Mouse (Mus musculus) cerebellum, postnatal 25 days (tissue): ENCODE results near the gene Klkb1.
"Not testable (repeated sequence)": the region's sequence is repeated elsewhere in the genome, so short reads cannot be mapped to it uniquely, and the experiment has no call there.

Experiments
- DNase-seq, 2 experiments: peaks; one replicate each; pipeline ENCODE4 v3.0.0; 2021; ENCODE audit warnings: mixed read lengths in 2 of 2

Klkb1 gene

GRCm38 (mm10) chr8:45294687-45295086 lies at the start of gene Klkb1:
TSS of gene Klkb1 (minus strand) at chr8:45294859.
- no peak for DNase-seq

- DNase-seq = no peak
Observed at GRCm38 (mm10) chr8:45344298-45344697, 49.6 kb upstream of the Klkb1 start.

GRCm38 (mm10) chr8:45341630-45342628 lies 47.3 kb upstream of the Klkb1 start:
- no peak for DNase-seq

- peak in 1 of 2 experiments; percentile 7 for DNase-seq
Observed at GRCm38 (mm10) chr8:45333493-45333892, 38.8 kb upstream of the Klkb1 start.

GRCm38 (mm10) chr8:45332685-45333409 lies 38.2 kb upstream of the Klkb1 start, which contains the start of gene Cyp4v3:
TSS of gene Cyp4v3 (minus strand) at chr8:45333216.
- DNase-seq = peak; percentile 30 to 49

GRCm38 (mm10) chr8:45330856-45331255 lies 36.2 kb upstream of the Klkb1 start:
- DNase-seq = no peak

- no peak for DNase-seq
Observed at GRCm38 (mm10) chr8:45329206-45329980, 34.7 kb upstream of the Klkb1 start.

- DNase-seq = not testable (repeated sequence)
Observed at GRCm38 (mm10) chr8:45327076-45327475, 32.4 kb upstream of the Klkb1 start.

GRCm38 (mm10) chr8:45324151-45324550 lies 29.5 kb upstream of the Klkb1 start:
- no peak for DNase-seq

GRCm38 (mm10) chr8:45321365-45321764 lies 26.7 kb upstream of the Klkb1 start:
- no peak for DNase-seq

GRCm38 (mm10) chr8:45320930-45321329 lies 26.3 kb upstream of the Klkb1 start:
- DNase-seq = no peak

- no peak for DNase-seq
Observed at GRCm38 (mm10) chr8:45310967-45311366, 16.3 kb upstream of the Klkb1 start.

GRCm38 (mm10) chr8:45308366-45308765 lies 13.7 kb upstream of the Klkb1 start, which contains the start of gene Gm45753:
TSS of gene Gm45753 (minus strand) at chr8:45308466.
- no peak for DNase-seq

- no peak for DNase-seq
Observed at GRCm38 (mm10) chr8:45305479-45305878, 10.8 kb upstream of the Klkb1 start.

- no peak for DNase-seq
Observed at GRCm38 (mm10) chr8:45304354-45304753, 9.7 kb upstream of the Klkb1 start.

GRCm38 (mm10) chr8:45302390-45302789 lies 7.7 kb upstream of the Klkb1 start:
- no peak for DNase-seq

- no peak for DNase-seq
Observed at GRCm38 (mm10) chr8:45295276-45295675, 617 bp upstream of the Klkb1 start.

- DNase-seq = peak; percentile 51 to 67
Observed at GRCm38 (mm10) chr8:45291790-45292189, 2.9 kb downstream of the Klkb1 start.

- no peak for DNase-seq
Observed at GRCm38 (mm10) chr8:45281630-45282029, 13.0 kb downstream of the Klkb1 start.

GRCm38 (mm10) chr8:45277453-45277852 lies 17.2 kb downstream of the Klkb1 start:
- no peak for DNase-seq

GRCm38 (mm10) chr8:45274317-45274716 lies 20.3 kb downstream of the Klkb1 start:
- no peak for DNase-seq

GRCm38 (mm10) chr8:45269056-45269455 lies 25.6 kb downstream of the Klkb1 start:
- DNase-seq = peak in 1 of 2 experiments; percentile 4

- no peak for DNase-seq
Observed at GRCm38 (mm10) chr8:45268485-45268884, 26.2 kb downstream of the Klkb1 start.
